Mouse (Mus musculus): Measurements from ENCODE around the gene Slc23a2.

GRCm38 (mm10) chr2:132064185-132064831 lies 80.6 kb downstream of the Slc23a2 start:
- TF ChIP-seq CTCF (conservative IDR thresholded peaks at IDR 0.05; ENCODE audit: low read length), result no peak
- no peak for TF ChIP-seq POU5F1 (IDR thresholded peaks at IDR 0.05; ENCODE audit: borderline replicate concordance, low read length)

All from E14TG2a.4 (cell line).